Mouse (Mus musculus): ENCODE results near the gene Nol8. TPM values are rescaled to one million over a fixed set of nuclear protein-coding genes. Genes with fewer than 3 reads are reported as not detected.

Gene Nol8
- total and polyA plus RNA-seq, 3 experiments, result 20.1 to 484 (median 26.2) TPM

- no peak for TF ChIP-seq CHD1 (IDR thresholded peaks at IDR 0.05; ENCODE audit: low read depth, low read length)
- no peak for TF ChIP-seq POLR2AphosphoS5 (IDR thresholded peaks at IDR 0.05; ENCODE audit: borderline replicate concordance, low read depth, low read length)
- TF ChIP-seq MXI1 (IDR thresholded peaks at IDR 0.05; ENCODE audit: low read depth, low read length), result peak; percentile 100
- TF ChIP-seq ELF1 (IDR thresholded peaks at IDR 0.05; ENCODE audit: low read depth, low read length), result no peak
- no peak for TF ChIP-seq RAD21 (IDR thresholded peaks at IDR 0.05; ENCODE audit: low read depth, low read length)
- no peak for TF ChIP-seq ZC3H11A (IDR thresholded peaks at IDR 0.05; ENCODE audit: low read depth, low read length)
- TF ChIP-seq GATA1 (IDR thresholded peaks at IDR 0.05; ENCODE audit: low read depth, low read length), result no peak
- no peak for TF ChIP-seq E2F4 (IDR thresholded peaks at IDR 0.05; ENCODE audit: borderline replicate concordance, low read depth, low read length)
- TF ChIP-seq TBP (IDR thresholded peaks at IDR 0.05; ENCODE audit: low read depth, low read length), result peak; percentile 85; the same call in 1 of the 2 replicates
Measured at GRCm38 (mm10) chr13:49653180-49653541, 283 bp downstream of the Nol8 start (continued).

GRCm38 (mm10) chr13:49677793-49678192, 24.9 kb downstream of the Nol8 start:
- Histone ChIP-seq H3K79me2 (ENCODE audit: control insufficient read depth, insufficient read depth, low read length, poor library complexity) (peaks cover 12% of the 10 kb centered on the region), H3K4me3 (ENCODE audit: control insufficient read depth in 1 of 2, insufficient read depth in 1 of 2, low read depth in 2 of 2, low read length in 2 of 2) (no peak overlapping the region), H3K9ac (ENCODE audit: control insufficient read depth, low read depth, low read length, poor library complexity, severe bottlenecking) (no peak overlapping the region), H3K36me3 (ENCODE audit: control insufficient read depth in 1 of 2, insufficient read depth in 2 of 2, low read length in 2 of 2) (peaks cover 14 to 21% of the 10 kb centered on the region in 2 experiments), H3K9me3 (replicated peaks; ENCODE audit: insufficient read depth, low read length) (no peaks in the 10 kb centered on the region), H3K4me1 (ENCODE audit: control insufficient read depth in 1 of 2, insufficient read depth in 2 of 2, low read length in 2 of 2) (no peaks in the 10 kb centered on the region), H3K27ac (ENCODE audit: control insufficient read depth, low read depth, low read length) (no peak overlapping the region), H3K27me3 (ENCODE audit: control insufficient read depth in 1 of 2, insufficient read depth in 2 of 2, low read length in 2 of 2) (no peaks in the 10 kb centered on the region)
- peak; percentile 28 for DNase-seq (ENCODE audit: low read depth, low spot score)
- TF ChIP-seq ZNF384 (IDR thresholded peaks at IDR 0.05; ENCODE audit: low read depth, low read length) (peak; percentile 9; the same call in 1 of the 2 replicates), GATA1 (IDR thresholded peaks at IDR 0.05; ENCODE audit: low read depth, low read length) (0 out of 2 replicates have a peak, but pooled peaks have one; percentile 22), RCOR1 (IDR thresholded peaks at IDR 0.05; ENCODE audit: low read depth, low read length) (peak; percentile 90), ZMIZ1 (IDR thresholded peaks at IDR 0.05; ENCODE audit: low read depth, low read length) (no peak), ETS1 (IDR thresholded peaks at IDR 0.05; ENCODE audit: low read depth, low read length) (no peak), GABPA (IDR thresholded peaks at IDR 0.05; ENCODE audit: low read depth, low read length) (no peak), EP300 (IDR thresholded peaks at IDR 0.05; ENCODE audit: low read depth in 1 of 2, low read length in 2 of 2) (peak in 1 of 2 experiments; percentile 17; a peak in 1 of 4 replicates)

- no peaks in the 10 kb centered on the region for H3K9me3 ChIP-seq (replicated peaks; ENCODE audit: insufficient read depth, low read length)
- no peaks in the 10 kb centered on the region for H3K27me3 ChIP-seq (ENCODE audit: control insufficient read depth in 1 of 2, insufficient read depth in 2 of 2, low read length in 2 of 2)
- H3K4me3 ChIP-seq (ENCODE audit: control insufficient read depth in 1 of 2, insufficient read depth in 1 of 2, low read depth in 2 of 2, low read length in 2 of 2), result peak within 1 kb of the TSS; percentile 76 to 79
- peak within 1 kb of the TSS; percentile 88 for H3K9ac ChIP-seq (ENCODE audit: control insufficient read depth, low read depth, low read length, poor library complexity, severe bottlenecking)
- peaks cover 47% of the 10 kb centered on the region for H3K79me2 ChIP-seq (ENCODE audit: control insufficient read depth, insufficient read depth, low read length, poor library complexity)
- peaks cover 0 to 16% of the 10 kb centered on the region in 2 experiments; a peak in 3 of 4 replicates for H3K4me1 ChIP-seq (ENCODE audit: control insufficient read depth in 1 of 2, insufficient read depth in 2 of 2, low read length in 2 of 2)
- H3K27ac ChIP-seq (ENCODE audit: control insufficient read depth, low read depth, low read length), result peak within 1 kb of the TSS; percentile 83
- peak; percentile 99 for DNase-seq (ENCODE audit: low read depth, low spot score)
- peaks cover 18 to 32% of the 10 kb centered on the region in 2 experiments for H3K36me3 ChIP-seq (ENCODE audit: control insufficient read depth in 1 of 2, insufficient read depth in 2 of 2, low read length in 2 of 2)
- TF ChIP-seq SIN3A (IDR thresholded peaks at IDR 0.05; ENCODE audit: low read length) (peak; percentile 92), MYC (IDR thresholded peaks at IDR 0.05; ENCODE audit: low read depth, low read length) (peak; percentile 100), MAZ (IDR thresholded peaks at IDR 0.05; ENCODE audit: low read depth, low read length) (no peak), KAT2A (conservative IDR thresholded peaks at IDR 0.05; ENCODE audit: low read depth, low read length) (peak; percentile 74; the same call in 1 of the 2 replicates), MEF2A (IDR thresholded peaks at IDR 0.05; ENCODE audit: extremely low read depth, insufficient replicate concordance, low read depth, low read length, poor library complexity, severe bottlenecking) (no peak), ETS1 (IDR thresholded peaks at IDR 0.05; ENCODE audit: low read depth, low read length) (0 out of 2 replicates have a peak, but pooled peaks have one; percentile 7), NELFE (IDR thresholded peaks at IDR 0.05; ENCODE audit: low read depth, low read length) (peak; percentile 90), POLR2AphosphoS2 (IDR thresholded peaks at IDR 0.05; ENCODE audit: low read length) (peak; percentile 92), MXI1 (IDR thresholded peaks at IDR 0.05; ENCODE audit: low read depth, low read length) (peak; percentile 97), CHD2 (IDR thresholded peaks at IDR 0.05; ENCODE audit: low read length) (peak; percentile 68; the same call in 1 of the 2 replicates), POLR2AphosphoS5 (IDR thresholded peaks at IDR 0.05; ENCODE audit: borderline replicate concordance, low read depth, low read length) (peak; percentile 29; the same call in 1 of the 2 replicates), HCFC1 (IDR thresholded peaks at IDR 0.05; ENCODE audit: low read depth, low read length) (peak; percentile 89), SMC3 (IDR thresholded peaks at IDR 0.05; ENCODE audit: low read depth, low read length) (no peak), RCOR1 (IDR thresholded peaks at IDR 0.05; ENCODE audit: low read depth, low read length) (no peak), E2F4 (IDR thresholded peaks at IDR 0.05; ENCODE audit: borderline replicate concordance, low read depth, low read length) (no peak), TBP (IDR thresholded peaks at IDR 0.05; ENCODE audit: low read depth, low read length) (peak; percentile 75), ELF1 (IDR thresholded peaks at IDR 0.05; ENCODE audit: low read depth, low read length) (peak; percentile 56), ZKSCAN1 (IDR thresholded peaks at IDR 0.05; ENCODE audit: low read depth, low read length) (no peak)
Measured at GRCm38 (mm10) chr13:49681351-49682232, 28.7 kb downstream of the Nol8 start, which contains the start of gene Iars. Gene Iars (plus strand): TSS chr13:49682100.
